Mouse (Mus musculus) hindbrain, embryonic 14.5 days (tissue): ENCODE data around the gene Sp1. TPM values are rescaled to one million over a fixed set of nuclear protein-coding genes. Genes with fewer than 3 reads are reported as not detected.
A peak's percentile ranks its signal among the peaks of the same experiment; 100 is the strongest.

Source experiments
- ATAC-seq: fragments of 200-750 bp; cut with Nextera tagmentation; 2 replicates; pipeline ENCODE4 v1.8.0; 2017; ENCODE audit warnings: moderate number of reproducible peaks, mild to moderate bottlenecking, moderate TSS enrichment, moderate library complexity; ENCODE audit not compliant: low FRiP score
- DNase-seq: peaks from one replicate; pipeline ENCODE4 v3.0.0-alpha.2; 2015; ENCODE audit warnings: low spot score
- H3K27ac ChIP-seq: fragments of 300-500 bp; sonication (generic); 2 replicates; pipeline ENCODE4 v1.5.1; 2014; ENCODE audit warnings: mild to moderate bottlenecking, moderate library complexity
- H3K27me3 ChIP-seq: fragments of 300-500 bp; sonication (generic); 2 replicates; pipeline ENCODE4 v1.6.1; 2014; ENCODE audit warnings: mild to moderate bottlenecking, low read length, mixed read lengths; ENCODE audit not compliant: control insufficient read depth, insufficient read depth
- H3K36me3 ChIP-seq: fragments of 300-500 bp; sonication (generic); replicated peaks from 2 replicates; pipeline ENCODE4 v1.6.1; 2014; ENCODE audit not compliant: control insufficient read depth, insufficient read depth
- H3K4me1 ChIP-seq: fragments of 300-500 bp; sonication (generic); replicated peaks from 2 replicates; pipeline ENCODE4 v1.6.1; 2014; ENCODE audit warnings: antibody characterized with exemption, low read length, mixed read lengths; ENCODE audit not compliant: control insufficient read depth, insufficient read depth
- H3K4me2 ChIP-seq: fragments of 300-500 bp; sonication (generic); replicated peaks from 2 replicates; pipeline ENCODE4 v1.6.1; 2014; ENCODE audit warnings: mild to moderate bottlenecking, moderate library complexity
- H3K4me3 ChIP-seq: fragments of 300-500 bp; sonication (generic); replicated peaks from 2 replicates; pipeline ENCODE4 v1.5.1; 2014; ENCODE audit warnings: mild to moderate bottlenecking, low read length
- H3K9ac ChIP-seq: fragments of 300-500 bp; sonication (generic); 2 replicates; pipeline ENCODE4 v1.6.1; 2014
- H3K9me3 ChIP-seq: fragments of 300-500 bp; sonication (generic); 2 replicates; pipeline ENCODE4 v1.6.1; 2016; ENCODE audit warnings: low read length; ENCODE audit not compliant: control insufficient read depth
- WGBS: fragments of 180-500 bp; shearing (Covaris S2); extraction: QIAGEN DNeasy Blood & Tissue Kit; methylation state at CpG from one replicate; pipeline ENCODE4 v1.1.7; 2014; 5-methylcytosine and 5-hydroxymethylcytosine counted together
- polyA plus RNA-seq: library from polyadenylated mRNA; unstranded; fragments of >200 nt; fragmentation: Nextera tagmentation; extraction: Ambion mirVana; gene quantifications from 2 replicates; pipeline ENCODE4 v1.2.1, GENCODE M21; 2014

Sp1 gene
- polyA plus RNA-seq, 1 experiment from 2014 or later = 5.3 TPM

- Histone ChIP-seq H3K27ac (no peak overlapping the region), H3K36me3 (no peaks in the 10 kb centered on the region), H3K9me3 (no peaks in the 10 kb centered on the region), H3K4me2 (no peak overlapping the region), H3K27me3 (no peaks in the 10 kb centered on the region), H3K4me3 (no peak overlapping the region), H3K4me1 (no peaks in the 10 kb centered on the region), H3K9ac (no peak overlapping the region)
- DNase-seq = no peak
- WGBS = 63% methylated on average over 5 of the region's 6 CpGs
- no peak for ATAC-seq
These were observed 40.5 kb downstream of the Sp1 start for GRCm38 (mm10) chr15:102446448-102446847.

GRCm38 (mm10) chr15:102449366-102449765, 43.4 kb downstream of the Sp1 start:
- Histone ChIP-seq H3K4me1 (no peaks in the 10 kb centered on the region), H3K4me2 (no peak overlapping the region), H3K9me3 (no peaks in the 10 kb centered on the region), H3K27ac (no peak overlapping the region), H3K27me3 (no peaks in the 10 kb centered on the region), H3K4me3 (no peak overlapping the region), H3K36me3 (no peaks in the 10 kb centered on the region), H3K9ac (no peak overlapping the region)
- whole genome bisulfite sequencing = 78% methylated on average over 8 of the region's 8 CpGs
- ATAC-seq (no peak), DNase-seq (no peak)

GRCm38 (mm10) chr15:102450928-102451327, 45.0 kb downstream of the Sp1 start:
- H3K27me3 ChIP-seq = no peaks in the 10 kb centered on the region
- no peak overlapping the region for H3K27ac ChIP-seq
- no peak overlapping the region for H3K4me2 ChIP-seq
- no peak for DNase-seq
- no peak overlapping the region for H3K9ac ChIP-seq
- H3K9me3 ChIP-seq = no peaks in the 10 kb centered on the region
- 34% methylated on average over 7 of the region's 7 CpGs for WGBS
- no peak for ATAC-seq
- H3K36me3 ChIP-seq = no peaks in the 10 kb centered on the region
- H3K4me1 ChIP-seq = no peaks in the 10 kb centered on the region
- no peak overlapping the region for H3K4me3 ChIP-seq

GRCm38 (mm10) chr15:102451666-102452430, 45.9 kb downstream of the Sp1 start:
- Histone ChIP-seq H3K9ac (no peak overlapping the region), H3K27ac (no peak overlapping the region), H3K9me3 (no peaks in the 10 kb centered on the region), H3K4me1 (no peaks in the 10 kb centered on the region), H3K36me3 (no peaks in the 10 kb centered on the region), H3K4me2 (no peak overlapping the region), H3K4me3 (no peak overlapping the region), H3K27me3 (no peaks in the 10 kb centered on the region)
- ATAC-seq (no peak), DNase-seq (no peak)
- 87% methylated on average over 26 of the region's 26 CpGs for WGBS

GRCm38 (mm10) chr15:102455993-102456392, 50.0 kb downstream of the Sp1 start:
- Histone ChIP-seq H3K36me3 (no peaks in the 10 kb centered on the region), H3K4me1 (peaks cover 14% of the 10 kb centered on the region), H3K9ac (no peak overlapping the region), H3K9me3 (no peaks in the 10 kb centered on the region), H3K4me2 (no peak overlapping the region), H3K4me3 (no peak overlapping the region), H3K27me3 (no peaks in the 10 kb centered on the region), H3K27ac (no peak overlapping the region)
- DNase-seq (no peak), ATAC-seq (no peak)
- 41% methylated on average over 6 of the region's 6 CpGs for WGBS

- WGBS = 76% methylated on average over 5 of the region's 5 CpGs
- Histone ChIP-seq H3K4me1 (peaks cover 14% of the 10 kb centered on the region), H3K27me3 (no peaks in the 10 kb centered on the region), H3K36me3 (peaks cover 12% of the 10 kb centered on the region), H3K9me3 (no peaks in the 10 kb centered on the region), H3K27ac (0 out of 2 replicates have a peak overlapping the region, but pooled peaks have one; percentile 21), H3K4me2 (peak overlapping the region; percentile 56), H3K9ac (0 out of 2 replicates have a peak overlapping the region, but pooled peaks have one; percentile 5), H3K4me3 (peak overlapping the region; percentile 41)
- ATAC-seq (no peak), DNase-seq (no peak)
These were observed 52.2 kb downstream of the Sp1 start for GRCm38 (mm10) chr15:102458050-102458736.

GRCm38 (mm10) chr15:102458904-102459317, 53.0 kb downstream of the Sp1 start, which contains the start of gene Prr13:
Gene Prr13 (plus strand): TSS chr15:102459028.
- H3K4me2 ChIP-seq = peak within 1 kb of the TSS; percentile 56
- H3K27me3 ChIP-seq = no peaks in the 10 kb centered on the region
- H3K36me3 ChIP-seq = peaks cover 18% of the 10 kb centered on the region
- H3K4me3 ChIP-seq = peak within 1 kb of the TSS; percentile 41
- no peaks in the 10 kb centered on the region for H3K9me3 ChIP-seq
- peak; percentile 83 for ATAC-seq
- peak within 1 kb of the TSS; percentile 21; the same call in 1 of the 2 replicates for H3K27ac ChIP-seq
- H3K4me1 ChIP-seq = peaks cover 14% of the 10 kb centered on the region
- peak within 1 kb of the TSS; percentile 63 for H3K9ac ChIP-seq
- peak; percentile 91 for DNase-seq
- WGBS = under 1% methylated on average over 19 of the region's 19 CpGs

- Histone ChIP-seq H3K27ac (peak overlapping the region; percentile 21; the same call in 1 of the 2 replicates), H3K4me1 (peaks cover 14% of the 10 kb centered on the region), H3K27me3 (no peaks in the 10 kb centered on the region), H3K4me2 (peak overlapping the region; percentile 56), H3K9me3 (no peaks in the 10 kb centered on the region), H3K4me3 (peak overlapping the region; percentile 41), H3K9ac (peak overlapping the region; percentile 63), H3K36me3 (peaks cover 18% of the 10 kb centered on the region)
- ATAC-seq (no peak), DNase-seq (no peak)
- WGBS = 34% methylated on average over 6 of the region's 6 CpGs
These were observed 53.4 kb downstream of the Sp1 start for GRCm38 (mm10) chr15:102459381-102459780.

GRCm38 (mm10) chr15:102459847-102460246, 53.9 kb downstream of the Sp1 start:
- Histone ChIP-seq H3K4me2 (peak overlapping the region; percentile 56), H3K27me3 (no peaks in the 10 kb centered on the region), H3K27ac (no peak overlapping the region), H3K9me3 (no peaks in the 10 kb centered on the region), H3K4me1 (peaks cover 14% of the 10 kb centered on the region), H3K9ac (peak overlapping the region; percentile 63), H3K36me3 (peaks cover 18% of the 10 kb centered on the region), H3K4me3 (peak overlapping the region; percentile 41; the same call in 1 of the 2 replicates)
- no peak for DNase-seq
- ATAC-seq = no peak
- 72% methylated on average over 5 of the region's 5 CpGs for WGBS
